Mouse (Mus musculus) heart, postnatal 36 days (tissue): ENCODE measurements around the gene Gtpbp2. TPM values are rescaled to one million over a fixed set of nuclear protein-coding genes. Genes with fewer than 3 reads are reported as not detected.

ENCODE experiments used
- DNase-seq, 2 experiments: peaks; one replicate each; pipeline ENCODE4 v3.0.0; 2021 to 2022
- intact Hi-C: fragments of 180-260 bp; cut with DNase I; formaldehyde crosslinking; loops from one replicate; pipeline ENCODE4 v1.15.1; 2025
- total RNA-seq, 2 experiments: library from RNA; stranded (reverse); gene quantifications; 2 replicates each; pipeline ENCODE4 v1.2.3; 2021

Gtpbp2 gene
- total RNA-seq = 10 to 100 TPM; 65.1 to 72.2 TPM

DNA sequence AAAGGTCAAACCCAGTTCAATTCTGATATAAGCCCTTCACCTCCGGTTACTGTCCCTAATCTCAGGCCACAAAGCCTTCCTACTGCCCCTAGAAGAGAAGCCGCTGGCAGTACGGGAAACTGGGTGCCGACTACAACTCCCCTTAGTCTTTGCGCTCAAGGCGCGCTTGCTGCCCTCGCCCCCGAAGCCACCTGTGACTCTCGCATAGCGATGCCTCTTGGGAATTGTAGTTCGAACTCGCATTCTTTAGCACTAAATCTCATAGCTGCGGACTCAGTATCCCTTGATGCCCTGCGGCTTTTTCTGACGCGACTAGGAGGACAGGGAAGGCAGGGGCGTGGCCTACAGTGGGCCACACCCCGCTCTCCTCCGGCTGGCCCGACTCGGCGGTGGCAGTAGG, at the start of gene Gtpbp2:
Gene Gtpbp2, plus strand, starts transcription at position 347 of the 400 bp plus-strand sequence.
- intact Hi-C loops = loop anchor here (10.0 kb wide), 1 partner anchor 596 kb away; the partner anchor contains the start of gene Slc35b2
- DNase-seq = peak; percentile 89 to 90

DNA sequence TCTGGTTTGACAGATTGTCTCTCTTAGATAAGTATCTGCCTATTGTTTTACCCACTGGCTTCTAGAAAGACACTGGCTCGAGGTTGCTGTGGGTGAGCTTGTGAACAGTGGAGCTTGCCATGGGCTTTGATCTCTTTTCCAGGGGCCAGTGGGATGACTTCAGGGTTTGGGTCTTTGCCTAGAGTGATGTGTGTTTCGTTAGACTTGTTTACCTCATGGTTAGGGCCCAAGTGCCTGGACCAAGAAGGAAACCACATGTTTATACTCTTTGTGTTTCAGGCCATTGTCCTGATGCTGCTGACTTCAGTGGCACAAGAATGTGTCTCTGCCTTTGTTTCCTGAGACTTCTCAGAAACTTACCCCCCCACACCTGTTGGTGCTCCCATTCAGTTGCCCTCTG, 45.3 kb upstream of the Gtpbp2 start:
- intact Hi-C loops = no loop called here
- peak in 1 of 2 experiments; percentile 5 for DNase-seq

DNA sequence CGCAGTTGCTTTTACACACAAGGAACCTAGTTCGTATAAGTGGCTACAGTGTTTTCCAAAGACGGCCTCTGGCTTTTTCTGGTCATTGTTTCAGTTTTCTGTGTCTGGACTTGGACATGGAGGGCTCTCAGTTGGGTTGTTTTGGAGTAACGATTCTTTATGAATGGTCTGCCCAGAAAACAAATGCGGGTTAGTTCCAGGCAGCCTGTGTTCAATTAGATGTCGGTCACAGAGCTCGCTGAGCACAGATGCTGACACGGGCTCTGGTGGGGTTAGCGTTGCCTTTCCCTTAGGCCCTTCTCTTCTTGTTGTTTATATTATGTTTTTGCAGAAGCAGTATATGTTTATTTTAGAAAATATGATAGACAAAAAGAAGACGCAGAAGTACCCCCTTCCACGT, 44.7 kb upstream of the Gtpbp2 start:
- intact Hi-C loops = no loop called here
- no peak for DNase-seq

DNA sequence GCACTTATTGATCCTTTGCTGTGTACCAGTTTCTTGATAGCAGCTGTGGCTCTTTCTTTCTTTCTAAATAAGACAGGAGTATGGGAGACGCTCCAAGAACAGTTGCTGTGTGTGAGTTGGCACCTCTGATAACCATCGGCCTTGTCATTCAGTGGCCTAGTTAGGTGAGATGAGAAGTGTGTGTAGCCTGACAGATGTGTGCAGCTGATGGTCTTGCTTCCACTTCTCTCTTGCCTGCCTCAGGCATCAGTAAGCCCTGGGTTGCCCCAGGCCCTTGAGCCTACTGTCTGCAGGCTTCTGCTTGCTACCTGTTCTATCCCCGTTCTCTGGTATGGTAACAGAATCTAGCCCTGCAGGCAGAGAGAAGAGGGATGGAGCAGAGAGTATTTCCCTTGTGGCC, 44.0 kb upstream of the Gtpbp2 start:
- intact Hi-C loops = no loop called here
- peak in 1 of 2 experiments; percentile 2 for DNase-seq

DNA sequence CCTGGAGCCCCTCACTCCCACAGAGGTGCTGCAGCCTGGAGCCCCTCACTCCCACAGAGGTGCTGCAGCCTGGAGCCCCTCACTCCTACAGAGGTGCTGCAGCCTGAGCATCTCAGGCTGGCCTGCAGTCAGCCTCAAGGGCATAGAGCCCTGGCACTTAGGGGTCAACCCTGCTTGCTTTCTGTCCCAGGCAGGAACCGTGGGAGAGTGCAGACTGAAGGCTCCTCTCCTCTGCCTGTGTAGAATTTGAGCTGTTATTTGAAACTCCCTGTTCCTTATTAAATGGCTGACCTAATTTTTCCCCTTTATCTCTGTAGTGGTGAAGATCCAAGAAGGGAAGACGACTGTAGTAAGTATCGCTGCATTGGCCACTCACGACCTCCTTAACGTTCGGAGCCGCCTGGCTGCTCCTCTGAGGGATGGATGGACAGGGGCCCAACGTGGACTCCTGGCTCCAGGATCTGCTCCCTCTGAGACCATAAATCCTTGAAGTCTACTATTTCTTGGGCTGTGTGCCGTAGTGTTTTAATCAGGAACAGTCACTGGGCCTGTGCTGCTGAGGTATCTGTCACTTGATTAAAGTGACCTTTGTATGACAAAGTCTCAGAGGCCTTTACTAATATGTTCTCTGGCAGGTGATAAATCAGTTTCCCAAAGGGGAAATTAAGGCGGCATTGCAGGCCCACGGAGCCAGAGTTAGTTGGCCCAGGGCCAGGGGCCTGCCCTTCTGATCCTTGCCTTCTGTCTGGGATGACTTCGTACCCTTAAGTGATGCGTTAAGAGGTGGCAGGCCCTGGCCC, 43.0 kb upstream of the Gtpbp2 start:
- DNase-seq = peak in 1 of 2 experiments; percentile 21
- intact Hi-C loops = no loop called here

DNA sequence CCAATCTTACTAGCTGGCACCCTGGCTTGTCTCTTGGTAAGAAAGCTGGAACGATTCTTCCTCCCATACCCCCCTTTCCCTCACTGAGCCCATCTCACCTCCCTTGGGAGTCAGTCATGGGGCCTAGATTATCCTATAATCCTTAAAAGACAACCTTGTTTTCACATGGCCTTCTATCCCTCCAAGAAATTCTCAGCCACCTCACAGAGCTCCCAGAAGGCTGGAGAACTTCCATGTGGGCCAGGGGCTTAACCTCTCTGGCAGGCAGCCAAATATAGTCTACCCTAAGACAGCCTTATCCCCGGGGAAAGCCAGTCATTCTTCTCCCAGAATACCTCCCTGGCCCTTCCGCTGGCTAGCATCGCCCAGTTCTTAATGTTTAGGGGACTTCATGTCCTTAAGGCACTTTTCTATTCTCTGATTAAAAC, 42.4 kb upstream of the Gtpbp2 start:
- intact Hi-C loops = no loop called here
- DNase-seq = peak in 1 of 2 experiments; percentile 4

DNA sequence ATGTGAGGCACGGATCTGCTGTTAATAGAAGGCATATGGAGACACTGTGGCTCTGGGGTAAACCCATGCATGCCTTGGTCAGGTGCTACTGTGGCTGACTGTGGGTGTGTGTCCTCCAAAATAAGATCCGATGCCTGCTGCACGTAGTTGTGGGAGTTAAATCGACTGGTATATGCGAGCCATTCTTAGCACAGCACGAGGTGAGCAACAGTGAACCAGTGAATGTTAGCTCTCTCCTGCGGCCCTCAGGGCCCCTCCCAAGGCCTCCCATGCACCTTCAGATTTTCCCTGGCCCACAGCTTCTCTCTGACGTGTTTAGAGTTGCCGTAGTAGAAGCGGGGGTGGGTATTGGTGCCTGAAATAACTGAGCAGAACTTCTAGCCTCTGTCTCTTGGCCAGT, 41.2 kb upstream of the Gtpbp2 start:
- no peak for DNase-seq
- intact Hi-C loops = no loop called here

DNA sequence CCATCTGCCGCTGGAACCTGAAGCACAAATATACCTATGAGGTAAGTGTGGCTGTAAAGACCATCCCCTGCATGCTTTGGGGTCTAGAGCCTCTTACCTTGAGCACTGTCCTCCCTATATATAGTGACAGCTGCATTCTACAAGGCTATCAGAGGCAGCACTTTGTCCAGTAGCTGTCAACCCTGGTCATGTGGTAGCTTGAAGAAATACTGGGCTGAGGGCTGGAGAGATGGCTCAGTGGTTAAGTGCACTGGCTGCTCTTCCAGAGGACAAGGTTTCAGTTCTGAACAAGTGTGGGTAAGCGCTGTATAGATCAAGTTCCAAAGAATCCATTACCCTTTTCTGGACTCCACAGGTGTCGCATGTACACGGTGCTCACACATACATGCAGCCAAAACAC, 38.0 kb upstream of the Gtpbp2 start:
- DNase-seq = no peak

DNA sequence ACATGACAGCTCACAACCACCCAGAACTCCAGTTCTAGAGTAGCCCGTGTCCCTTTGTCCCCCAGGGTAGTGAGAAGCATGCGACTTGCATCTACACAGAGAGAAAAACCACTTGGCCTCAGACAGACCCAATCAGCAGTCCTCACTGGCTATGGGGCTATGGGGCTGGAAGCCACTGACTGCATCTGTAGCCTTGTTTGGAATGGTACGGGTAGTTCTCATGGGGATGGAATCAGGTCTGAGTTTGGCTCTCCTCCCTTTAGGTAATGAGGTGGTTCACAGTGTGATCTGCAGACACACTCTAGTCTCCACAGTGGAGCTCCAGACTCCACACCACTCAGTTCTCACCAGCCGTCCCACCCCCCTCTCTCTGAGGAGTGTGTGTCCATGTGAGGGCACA, 37.5 kb upstream of the Gtpbp2 start:
- DNase-seq = no peak
- intact Hi-C loops = no loop called here

More for the DNA sequence above, 38.0 kb upstream of the Gtpbp2 start:
- intact Hi-C loops = no loop called here

DNA sequence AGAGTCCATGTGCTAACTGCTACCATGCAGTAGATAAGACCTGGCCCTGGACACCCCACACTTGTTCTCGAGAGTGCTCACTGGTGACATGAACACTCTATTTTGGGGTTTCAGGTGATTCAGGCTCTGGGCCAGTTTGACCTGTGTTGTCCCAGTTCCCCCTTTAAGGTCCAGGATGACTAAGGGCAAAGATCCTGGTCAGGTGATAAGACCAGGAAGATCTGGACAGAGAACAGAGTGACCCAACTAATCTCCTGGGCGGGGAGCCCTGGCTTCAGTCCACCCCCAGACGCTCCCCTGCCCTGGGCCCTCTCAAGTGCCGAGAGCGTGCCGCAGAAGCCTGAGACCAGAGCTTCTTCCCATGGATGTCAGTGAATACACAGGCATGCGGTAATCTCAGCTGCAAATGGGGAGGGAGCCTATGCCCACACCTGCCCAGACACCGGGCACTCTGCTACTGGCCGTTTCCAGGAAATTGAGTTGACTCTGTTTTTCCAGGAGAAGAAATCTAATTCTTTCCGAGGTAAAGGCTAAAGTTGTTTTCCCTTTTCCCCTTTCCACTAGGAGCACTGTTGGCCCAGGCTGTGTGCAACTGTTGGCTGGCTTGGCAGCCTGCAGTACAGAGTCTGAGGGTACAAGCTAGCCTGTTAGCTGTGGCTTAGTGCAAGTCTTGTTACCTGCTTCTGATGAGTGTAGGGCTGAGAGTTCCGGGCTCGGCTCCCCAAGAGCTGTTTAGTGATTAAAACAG, 36.7 kb upstream of the Gtpbp2 start:
- DNase-seq = peak; percentile 40 to 58
- intact Hi-C loops = no loop called here

DNA sequence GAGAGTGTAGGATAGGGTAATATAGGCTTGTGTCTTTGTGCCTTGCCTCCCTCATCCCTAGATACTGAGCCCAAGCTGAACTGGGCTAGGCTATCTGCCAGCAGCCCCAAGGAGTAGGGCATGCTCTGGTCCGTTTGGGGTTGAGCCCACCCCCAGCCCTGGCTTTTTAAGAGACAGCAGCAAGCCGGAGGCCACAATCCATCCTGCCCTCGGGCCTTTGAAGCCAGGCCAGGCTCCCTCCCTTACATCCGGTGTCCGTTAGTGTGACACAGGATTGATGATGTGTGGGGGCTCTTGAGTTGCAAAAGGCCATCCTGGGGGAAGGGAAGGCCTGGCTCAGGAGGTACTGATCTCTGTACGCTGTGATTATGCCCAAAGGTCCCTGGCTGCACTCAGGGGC, 34.2 kb upstream of the Gtpbp2 start:
- DNase-seq = no peak
- intact Hi-C loops = no loop called here

DNA sequence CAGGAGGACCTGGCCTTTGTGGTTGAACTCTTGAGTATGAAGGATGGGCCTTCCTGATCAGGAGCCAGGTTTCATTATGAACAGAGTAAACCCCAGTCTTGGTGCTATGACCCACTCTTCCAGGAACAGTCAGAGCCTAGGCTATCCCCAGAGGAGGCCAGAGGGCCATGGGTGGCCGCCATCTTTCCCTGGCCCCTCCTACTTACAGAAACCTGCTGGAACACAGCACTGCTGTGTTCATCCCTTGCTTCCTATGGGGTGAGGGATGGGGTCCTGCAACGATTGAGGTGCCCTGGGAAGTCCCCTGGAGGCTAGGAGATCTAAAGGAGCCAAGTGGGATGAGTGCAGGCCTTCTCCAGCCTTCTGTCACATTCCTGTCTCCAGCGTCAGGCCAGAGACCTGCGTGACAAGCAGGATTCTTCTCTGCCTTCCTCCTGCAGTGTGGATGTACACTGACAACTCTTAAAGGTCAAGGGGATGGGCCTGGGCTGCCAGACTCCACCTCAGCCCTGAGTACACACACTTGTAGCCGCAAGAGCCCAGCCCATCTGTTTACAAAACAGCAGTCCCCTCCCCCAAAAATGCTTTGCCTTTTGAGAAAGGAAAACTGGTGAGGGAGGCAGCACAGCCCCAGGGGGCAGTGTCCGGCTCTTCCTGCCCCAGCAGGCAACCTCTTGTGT, 32.9 kb upstream of the Gtpbp2 start:
- intact Hi-C loops = no loop called here
- no peak for DNase-seq

DNA sequence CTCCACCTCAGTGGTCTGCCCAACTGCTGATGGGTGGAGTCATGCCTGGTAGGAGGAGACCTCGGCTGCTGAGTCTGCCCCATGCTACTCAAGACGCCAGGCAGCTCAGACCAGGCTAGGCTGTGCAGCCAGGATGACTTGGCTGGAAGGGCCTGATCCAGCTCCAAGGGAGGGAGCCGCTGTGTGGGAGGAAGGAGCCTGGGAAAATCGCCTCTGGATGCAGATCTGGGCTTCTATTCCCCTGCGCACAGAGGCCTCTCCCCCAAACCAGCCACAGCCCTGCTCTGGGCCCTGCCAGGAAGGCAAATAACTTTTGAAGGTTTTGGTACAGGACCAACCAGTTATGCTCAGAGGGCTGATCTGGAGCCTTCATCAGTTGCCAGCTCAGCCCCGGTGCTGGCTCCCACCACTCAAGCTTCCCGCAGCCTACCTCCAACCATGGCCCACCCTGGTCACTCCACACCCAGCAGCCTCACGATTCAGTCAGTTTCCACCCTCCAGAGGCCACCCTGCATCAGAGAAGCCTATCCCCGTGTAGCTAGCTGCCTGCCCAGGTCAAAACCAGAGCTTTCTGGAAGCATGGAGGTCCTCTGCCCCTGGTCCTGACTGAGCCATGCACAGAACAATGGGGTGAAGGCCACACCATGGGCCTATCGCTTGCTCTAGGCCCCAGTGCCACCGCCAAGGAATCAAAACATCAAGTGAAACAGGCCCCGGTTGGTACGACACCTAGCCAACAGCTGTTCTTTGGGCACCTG, 30.9 kb upstream of the Gtpbp2 start:
- intact Hi-C loops = loop anchor here (5.0 kb wide), 1 partner anchor 283 kb away; no protein-coding TSS in a partner anchor

DNA sequence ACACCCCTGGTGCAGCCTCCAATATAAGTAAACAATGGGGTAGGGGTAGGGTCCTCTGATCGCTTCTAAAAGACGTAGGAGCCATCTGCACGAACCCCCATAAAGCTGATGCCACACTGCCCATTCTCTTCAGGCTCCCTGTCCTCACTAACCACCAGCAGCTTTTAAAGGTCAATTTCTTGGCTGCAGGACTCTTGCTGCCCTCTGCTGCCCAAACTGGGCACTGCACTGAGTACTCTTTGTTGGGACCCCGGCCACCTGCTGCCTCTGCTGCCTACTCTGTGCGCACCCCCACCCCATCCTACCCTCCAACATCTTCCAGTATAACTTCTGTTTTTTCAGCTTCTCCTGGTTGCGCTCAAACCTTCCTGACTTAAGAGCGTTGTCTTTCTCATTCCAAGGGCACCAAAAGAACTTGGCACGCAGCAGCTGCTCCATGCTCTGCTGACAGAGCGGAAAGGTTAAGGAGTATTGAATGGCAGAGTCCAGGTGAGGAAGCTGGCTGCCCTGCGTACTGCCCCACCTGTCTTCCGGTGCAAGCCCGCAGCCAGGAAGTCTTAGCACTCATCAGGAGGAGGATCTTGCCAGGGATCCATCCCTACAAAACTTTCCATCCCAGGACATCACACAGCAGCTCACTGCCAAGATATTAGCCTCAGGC, 28.6 kb upstream of the Gtpbp2 start:
- peak; percentile 81 to 90 for DNase-seq
- intact Hi-C loops = loop anchor here (1.0 to 5.0 kb wide), 3 partner anchors 91 to 401 kb away; no protein-coding TSS in a partner anchor

More for the DNA sequence above, 30.9 kb upstream of the Gtpbp2 start:
- peak; percentile 62 to 68 for DNase-seq

DNA sequence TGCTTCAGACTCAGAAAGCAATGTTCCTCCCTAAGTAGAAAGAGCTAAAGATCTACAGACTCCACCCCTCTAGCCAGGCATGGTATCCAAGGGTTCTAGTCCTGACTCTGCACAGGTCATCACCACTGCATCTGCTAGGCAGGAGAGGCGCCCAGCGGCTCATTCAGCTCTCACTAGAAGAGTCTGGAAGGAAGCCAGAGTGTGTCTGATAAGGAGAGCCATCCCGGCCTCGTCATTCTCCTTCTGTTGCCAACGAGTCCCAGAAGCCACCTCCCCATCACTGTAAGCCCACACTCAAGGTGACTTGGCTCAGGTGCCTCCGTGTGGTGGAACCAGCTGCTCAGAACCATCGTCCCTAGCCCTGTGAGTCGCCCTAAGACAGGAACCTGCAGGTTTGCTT, 28.0 kb upstream of the Gtpbp2 start:
- intact Hi-C loops = loop anchor here (1.0 to 5.0 kb wide), 3 partner anchors 92 to 402 kb away; no protein-coding TSS in a partner anchor
- DNase-seq = no peak

DNA sequence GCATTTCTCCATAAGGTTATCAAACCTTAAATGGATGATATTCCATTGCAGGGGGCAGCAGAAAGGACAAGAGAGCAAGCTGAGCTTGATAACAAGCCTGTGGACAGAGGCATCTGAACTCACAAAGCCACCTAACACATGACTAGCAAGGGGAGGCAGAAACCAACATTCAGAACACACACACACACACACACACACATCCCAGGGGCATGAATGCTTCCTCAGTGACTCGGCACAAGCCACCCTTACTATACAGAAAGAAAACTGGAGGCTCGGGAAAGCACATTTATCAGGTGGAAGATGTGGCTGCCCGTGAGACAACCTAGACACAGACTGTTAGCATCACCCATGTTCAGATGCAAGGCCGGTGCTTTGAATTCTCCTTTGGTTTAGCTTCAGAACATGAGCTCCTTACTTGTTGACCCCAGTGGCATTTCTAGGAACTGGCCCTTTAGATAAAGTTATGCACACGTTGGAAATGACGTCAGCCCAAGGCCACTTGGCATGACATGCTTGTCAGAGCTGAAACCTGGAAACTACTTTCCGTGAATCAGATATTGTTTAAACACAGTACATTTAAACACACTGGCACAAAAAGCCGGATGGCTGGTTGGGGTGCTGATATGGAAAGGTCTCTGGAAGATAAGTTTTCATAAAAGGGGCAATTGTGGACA, 22.1 kb upstream of the Gtpbp2 start:
- no peak for DNase-seq
- intact Hi-C loops = no loop called here

DNA sequence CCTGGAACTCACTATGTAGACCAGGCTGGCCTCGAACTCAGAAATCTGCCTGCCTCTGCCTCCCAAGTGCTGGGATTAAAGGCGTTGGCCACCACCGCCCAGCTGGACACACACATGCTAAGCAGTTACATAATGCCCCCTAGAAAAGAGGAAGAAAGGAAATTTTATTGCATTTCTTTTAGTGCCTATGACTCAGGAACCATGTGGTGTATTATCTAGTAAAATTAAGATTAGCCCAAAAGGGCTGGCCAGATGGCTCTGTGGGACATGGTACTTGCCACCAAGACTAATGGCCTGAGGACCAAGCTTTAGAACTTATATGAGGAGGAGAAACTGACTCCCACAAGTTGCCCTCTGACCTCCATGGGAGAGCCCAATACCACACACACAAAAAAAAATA, 21.0 kb upstream of the Gtpbp2 start:
- DNase-seq = no peak
- intact Hi-C loops = no loop called here

DNA sequence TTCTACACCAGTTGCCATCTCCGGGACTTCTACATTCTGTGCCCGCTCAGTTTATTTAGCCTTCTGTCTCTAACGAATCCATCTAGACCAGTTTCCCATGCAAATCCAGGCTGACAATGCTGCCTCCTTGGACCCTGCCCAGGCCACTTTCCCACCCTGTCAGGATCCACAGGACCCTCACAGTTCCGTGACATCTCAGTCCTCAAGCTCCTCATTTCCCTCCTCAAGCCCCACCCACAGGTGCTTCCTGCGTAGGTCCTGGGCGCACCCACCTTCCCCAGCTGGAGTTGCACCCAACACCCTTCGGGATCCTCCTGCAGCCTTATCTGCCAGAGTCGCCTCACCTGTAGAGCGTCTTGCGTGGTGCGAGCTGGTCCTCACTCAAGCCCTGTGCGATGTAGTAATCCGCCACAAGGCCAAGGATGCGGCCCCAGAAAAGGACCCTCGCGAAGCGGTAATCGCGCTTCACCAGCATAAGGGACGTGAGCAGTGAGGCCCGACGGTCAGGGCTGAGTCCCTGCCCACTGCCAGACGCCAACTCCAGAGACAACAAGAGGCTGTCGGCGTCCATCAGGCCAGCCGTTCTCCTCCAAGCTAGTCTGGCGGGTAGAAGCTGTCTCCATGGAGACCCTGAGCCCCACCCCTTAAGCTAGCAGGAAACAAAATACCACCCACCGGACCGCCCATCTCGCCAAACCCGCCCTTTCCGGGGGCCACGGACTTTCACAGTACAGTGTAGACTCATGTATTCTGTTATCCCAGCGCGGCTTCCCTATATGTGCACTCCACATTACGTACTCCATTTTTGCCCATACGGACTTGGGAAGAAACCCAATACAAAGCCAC, 17.0 kb upstream of the Gtpbp2 start, which contains the start of gene Rsph9:
Gene Rsph9, minus strand, starts transcription at position 639 of the 846 bp plus-strand sequence.
- intact Hi-C loops = no loop called here
- peak; percentile 78 to 84 for DNase-seq
